Mouse (Mus musculus) CH12.LX (cell line): Measurements from ENCODE around the gene Cdc42ep1. TPM values are rescaled to one million over a fixed set of nuclear protein-coding genes. Genes with fewer than 3 reads are reported as not detected.

Experiments used
- DNase-seq: peaks from one replicate; pipeline ENCODE4 v3.0.0-alpha.2; 2013; ENCODE audit errors: extremely low read depth
- H3K27ac ChIP-seq: 2 replicates; pipeline ENCODE4 v1.5.1; 2012; ENCODE audit warnings: low read depth, mild to moderate bottlenecking, control low read depth, moderate library complexity; ENCODE audit not compliant: insufficient read depth
- H3K27me3 ChIP-seq: replicated peaks from 2 replicates; pipeline ENCODE3; 2012; ENCODE audit warnings: inconsistent platforms
- H3K36me3 ChIP-seq, 2 experiments: replicated peaks in 1 of 2; 2 replicates each; pipeline versions ENCODE3 to v1.6.1; 2012; ENCODE audit warnings: inconsistent platforms in 1 of 2, low read length in 1 of 2, mild to moderate bottlenecking in 1 of 2, mixed read lengths in 1 of 2, moderate library complexity in 1 of 2; ENCODE audit not compliant: control insufficient read depth in 1 of 2, insufficient read depth in 1 of 2
- H3K4me1 ChIP-seq, 2 experiments: 2 replicates each; pipeline ENCODE4 v1.6.1; 2012; ENCODE audit warnings: inconsistent platforms in 1 of 2, moderate library complexity in 1 of 2; ENCODE audit not compliant: insufficient read depth in 2 of 2, control insufficient read depth in 1 of 2
- H3K4me2 ChIP-seq: 2 replicates; pipeline ENCODE4 v1.6.1; 2012; ENCODE audit warnings: low read depth, mild to moderate bottlenecking, control low read depth; ENCODE audit not compliant: poor library complexity, insufficient read depth, severe bottlenecking
- H3K4me3 ChIP-seq, 3 experiments: fragments of 150-350 bp in 1 of 3; sonication (generic) in 1 of 3; replicated peaks in 1 of 3; 2 replicates each; pipeline versions ENCODE3 to v1.5.1; 2011 to 2012; ENCODE audit warnings: low read depth in 2 of 3, low read length in 2 of 3, mild to moderate bottlenecking in 2 of 3, moderate library complexity in 2 of 3, control low read depth in 1 of 3, improper control_type of control experiment in 1 of 3, inconsistent platforms in 1 of 3, mixed read lengths in 1 of 3; ENCODE audit not compliant: poor library complexity in 1 of 3
- H3K79me2 ChIP-seq: replicated peaks from 2 replicates; pipeline ENCODE4 v1.6.1; 2012; ENCODE audit warnings: mild to moderate bottlenecking, moderate library complexity; ENCODE audit not compliant: control insufficient read depth, poor library complexity, insufficient read depth, severe bottlenecking; ENCODE audit errors: extremely low read depth
- H3K9ac ChIP-seq: 2 replicates; pipeline ENCODE4 v1.6.1; 2012; ENCODE audit warnings: low read depth, mild to moderate bottlenecking, control low read depth, moderate library complexity; ENCODE audit not compliant: insufficient read depth
- H3K9me3 ChIP-seq: replicated peaks from 2 replicates; pipeline ENCODE3; 2012; ENCODE audit warnings: low read length, inconsistent platforms, mixed read lengths
- BHLHE40 ChIP-seq: IDR thresholded peaks from 2 replicates; pipeline ENCODE4 v1.6.1; 2011; ENCODE audit warnings: mild to moderate bottlenecking, low read depth, low read length, improper control_type of control experiment
- CHD1 ChIP-seq: IDR thresholded peaks from 2 replicates; pipeline ENCODE4 v1.6.1; 2012; ENCODE audit warnings: low read depth, low read length, improper control_type of control experiment, inconsistent platforms
- CTCF ChIP-seq, 2 experiments: IDR thresholded peaks in 1 of 2; conservative IDR thresholded peaks in 1 of 2; 2 replicates each; pipeline ENCODE4 v1.5.1; 2011 to 2012; ENCODE audit warnings: low read depth in 2 of 2, low read length in 2 of 2, improper control_type of control experiment in 1 of 2, inconsistent platforms in 1 of 2, mild to moderate bottlenecking in 1 of 2, moderate library complexity in 1 of 2
- ELF1 ChIP-seq: IDR thresholded peaks from 2 replicates; pipeline ENCODE4 v1.6.1; 2014; ENCODE audit warnings: low read depth, mild to moderate bottlenecking, inconsistent platforms, low read length, improper control_type of control experiment
- EP300 ChIP-seq: IDR thresholded peaks from 2 replicates; pipeline ENCODE4 v1.6.1; 2011; ENCODE audit warnings: low read length, improper control_type of control experiment
- GABPA ChIP-seq: IDR thresholded peaks from 2 replicates; pipeline ENCODE4 v1.6.1; 2012; ENCODE audit warnings: low read depth, low read length, improper control_type of control experiment, inconsistent platforms; ENCODE audit not compliant: insufficient replicate concordance
- HCFC1 ChIP-seq: IDR thresholded peaks from 2 replicates; pipeline ENCODE4 v1.6.1; 2012; ENCODE audit warnings: low read depth, mild to moderate bottlenecking, inconsistent platforms, low read length, improper control_type of control experiment
- IRF4 ChIP-seq: IDR thresholded peaks from 2 replicates; pipeline ENCODE4 v1.6.1; 2014; ENCODE audit warnings: low read depth, mild to moderate bottlenecking, inconsistent platforms, low read length, improper control_type of control experiment
- JUND ChIP-seq: conservative IDR thresholded peaks from 2 replicates; pipeline ENCODE4 v1.6.1; 2011; ENCODE audit warnings: low read depth, low read length, improper control_type of control experiment
- KAT2A ChIP-seq: IDR thresholded peaks from 2 replicates; pipeline ENCODE4 v1.6.1; 2012; ENCODE audit warnings: low read length, improper control_type of control experiment, inconsistent platforms; ENCODE audit not compliant: insufficient replicate concordance
- MAFK ChIP-seq: IDR thresholded peaks from 2 replicates; pipeline ENCODE4 v1.6.1; 2011; ENCODE audit warnings: low read length, improper control_type of control experiment; ENCODE audit not compliant: insufficient replicate concordance
- MAX ChIP-seq: IDR thresholded peaks from 2 replicates; pipeline ENCODE4 v1.6.1; 2011; ENCODE audit warnings: low read length, improper control_type of control experiment
- MAZ ChIP-seq: IDR thresholded peaks from 2 replicates; pipeline ENCODE4 v1.6.1; 2012; ENCODE audit warnings: low read depth, mild to moderate bottlenecking, inconsistent platforms, low read length, improper control_type of control experiment, moderate library complexity
- MEF2A ChIP-seq: IDR thresholded peaks from 2 replicates; pipeline ENCODE4 v1.6.1; 2014; ENCODE audit warnings: low read depth, mild to moderate bottlenecking, inconsistent platforms, low read length, improper control_type of control experiment, borderline replicate concordance
- MXI1 ChIP-seq: IDR thresholded peaks from 2 replicates; pipeline ENCODE4 v1.6.1; 2011; ENCODE audit warnings: mild to moderate bottlenecking, low read depth, low read length, improper control_type of control experiment
- NELFE ChIP-seq: IDR thresholded peaks from 2 replicates; pipeline ENCODE4 v1.6.1; 2011; ENCODE audit warnings: low read depth, low read length, improper control_type of control experiment
- PAX5 ChIP-seq: IDR thresholded peaks from 2 replicates; pipeline ENCODE4 v1.6.1; 2012; ENCODE audit warnings: low read length, inconsistent platforms, mixed read lengths
- POLR2AphosphoS2 ChIP-seq: IDR thresholded peaks from 2 replicates; pipeline ENCODE4 v1.6.1; 2011; ENCODE audit warnings: low read depth, low read length, improper control_type of control experiment
- RAD21 ChIP-seq: IDR thresholded peaks from 2 replicates; pipeline ENCODE4 v1.6.1; 2011; ENCODE audit warnings: low read depth, mild to moderate bottlenecking, low read length, improper control_type of control experiment, moderate library complexity
- SIN3A ChIP-seq: IDR thresholded peaks from 2 replicates; pipeline ENCODE4 v1.6.1; 2012; ENCODE audit warnings: low read length, improper control_type of control experiment, inconsistent platforms
- TBP ChIP-seq: conservative IDR thresholded peaks from 2 replicates; pipeline ENCODE4 v1.6.1; 2011; ENCODE audit warnings: low read depth, low read length, improper control_type of control experiment
- UBTF ChIP-seq: IDR thresholded peaks from 2 replicates; pipeline ENCODE4 v1.6.1; 2012; ENCODE audit warnings: low read depth, mild to moderate bottlenecking, inconsistent platforms, low read length, improper control_type of control experiment, moderate library complexity
- USF1 ChIP-seq: IDR thresholded peaks from 2 replicates; pipeline ENCODE4 v1.6.1; 2014; ENCODE audit warnings: low read depth, mild to moderate bottlenecking, inconsistent platforms, low read length, improper control_type of control experiment
- ZMIZ1 ChIP-seq: IDR thresholded peaks from 2 replicates; pipeline ENCODE4 v1.6.1; 2012; ENCODE audit warnings: low read depth, mild to moderate bottlenecking, inconsistent platforms, low read length, improper control_type of control experiment
- ZNF384 ChIP-seq: IDR thresholded peaks from 2 replicates; pipeline ENCODE4 v1.6.1; 2012; ENCODE audit warnings: low read depth, low read length, improper control_type of control experiment, inconsistent platforms
- dilution Hi-C: fragments of 300-500 bp; cut with MboI; formaldehyde crosslinking; loops from 2 replicates; pipeline ENCODE4 v1.14.3; 2020; ENCODE audit warnings: low sequenced_read_pairs; ENCODE audit not compliant: extremely low pct_unique_long_range_greater_than_20kb, extremely low pct_ligation_motif_present
- in situ Hi-C: fragments of 300-500 bp; cut with MboI; formaldehyde crosslinking; loops from 3 replicates; pipeline ENCODE4 v1.14.3; 2019; ENCODE audit warnings: low sequenced_read_pairs, low pct_ligation_motif_present, low pct_unique_long_range_greater_than_20kb, mixed read lengths
- polyA plus RNA-seq: library from polyadenylated mRNA; unstranded; fragments of >175 nt; gene quantifications from 2 replicates; pipeline ENCODE4 v1.2.1, GENCODE M21; 2012; ENCODE audit warnings: low read depth; ENCODE audit not compliant: insufficient read length
- total RNA-seq, 2 experiments: library from RNA; depleted of rRNA; stranded (reverse); fragments of 300-350 nt in 1 of 2; fragments of >200 nt in 1 of 2; gene quantifications; 2 replicates each; pipeline ENCODE4 v1.2.3; 2012 to 2014

The Cdc42ep1 gene
- total and polyA plus RNA-seq, 3 experiments: not detected

DNA sequence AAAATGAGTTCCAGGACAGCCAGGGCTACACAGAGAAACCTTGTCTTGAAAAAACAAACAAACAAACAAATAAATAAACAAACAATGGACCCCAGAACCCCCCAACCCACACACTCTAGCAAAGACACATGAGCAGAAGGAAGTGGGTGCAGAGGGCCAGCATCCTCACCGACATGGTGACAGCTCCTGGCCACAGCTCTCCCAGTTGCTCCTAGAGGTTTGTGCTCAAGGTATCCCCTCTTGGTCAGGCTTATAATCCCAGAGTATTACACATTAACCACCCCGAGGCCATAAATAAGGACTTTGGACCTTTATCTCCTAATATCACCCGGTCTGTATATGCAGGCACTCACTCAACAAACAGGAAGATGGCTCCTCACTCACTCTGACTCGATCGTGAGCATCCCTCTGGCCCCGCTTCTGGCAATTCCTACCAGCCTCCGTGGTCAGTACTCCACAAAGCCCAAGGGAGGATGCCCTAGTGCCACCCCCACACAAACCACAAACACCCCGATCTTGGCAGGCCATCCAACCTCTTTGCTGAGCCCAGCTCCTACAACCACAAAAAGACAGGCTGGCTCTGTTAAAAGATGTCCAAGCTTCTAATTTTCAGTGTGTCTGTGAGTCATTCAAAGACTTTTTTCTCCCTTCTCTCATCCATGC is 13.0 kb downstream of the Cdc42ep1 start, which contains the start of gene Lgals2:
TSS of gene Lgals2 (minus strand) at position 227 of the 663 bp plus-strand sequence.
- Histone ChIP-seq H3K9me3 (no peaks in the 10 kb centered on the region), H3K4me2 (no peak within 1 kb of the TSS), H3K9ac (no peak within 1 kb of the TSS), H3K27ac (no peak within 1 kb of the TSS), H3K27me3 (peaks cover 86% of the 10 kb centered on the region), H3K4me3 (no peak within 1 kb of the TSS), H3K4me1 (peaks cover 0 to 2% of the 10 kb centered on the region in 2 experiments; a peak in 2 of 4 replicates), H3K36me3 (no peaks in the 10 kb centered on the region), H3K79me2 (no peaks in the 10 kb centered on the region)
- no peak for DNase-seq
- in situ Hi-C loops (no loop called here), dilution Hi-C loops (no loop called here)
- TF ChIP-seq MAX: no peak
- TF ChIP-seq MXI1: no peak
- TF ChIP-seq ELF1: no peak
- no peak for TF ChIP-seq NELFE
- no peak for TF ChIP-seq MAZ
- TF ChIP-seq MAFK: no peak
- TF ChIP-seq JUND: no peak
- no peak for TF ChIP-seq TBP
- no peak for TF ChIP-seq HCFC1
- no peak for TF ChIP-seq POLR2AphosphoS2
- no peak for TF ChIP-seq UBTF
- TF ChIP-seq SIN3A: no peak

DNA sequence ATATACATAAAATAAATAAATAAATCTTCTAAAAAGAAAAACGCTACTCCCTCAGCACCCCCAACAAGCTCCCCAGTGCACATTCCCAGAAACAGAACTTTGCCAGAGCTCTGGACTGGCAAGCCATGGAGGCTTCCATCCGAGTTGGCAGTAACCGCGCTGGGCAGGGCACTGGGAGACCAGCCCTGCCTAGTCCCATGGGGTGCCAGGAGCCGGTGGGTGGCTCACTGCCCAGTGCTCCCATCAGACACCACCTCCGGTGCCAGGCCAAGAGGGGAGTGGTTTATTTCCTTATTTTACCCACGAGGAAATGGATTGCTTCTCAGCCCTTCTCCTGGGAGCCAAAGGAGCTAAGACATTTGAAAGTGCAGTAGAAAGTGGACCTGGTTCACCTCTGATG is 14.6 kb downstream of the Cdc42ep1 start:
- in situ Hi-C loops: no loop called here
- no peak overlapping the region for H3K27ac ChIP-seq
- no peak for DNase-seq
- no peak overlapping the region for H3K4me3 ChIP-seq
- H3K4me1 ChIP-seq: no peaks in the 10 kb centered on the region; a peak in 1 of 4 replicates
- H3K4me2 ChIP-seq: no peak overlapping the region
- peaks cover 86% of the 10 kb centered on the region for H3K27me3 ChIP-seq
- dilution Hi-C loops: no loop called here
- no peak for TF ChIP-seq ZNF384
- no peak for TF ChIP-seq MEF2A
- TF ChIP-seq RAD21: no peak
- TF ChIP-seq CHD1: no peak
- TF ChIP-seq HCFC1: no peak
- no peak for TF ChIP-seq MAX
- TF ChIP-seq MXI1: no peak
- no peak for TF ChIP-seq JUND
- no peak for TF ChIP-seq BHLHE40
- no peak for TF ChIP-seq PAX5
- TF ChIP-seq EP300: no peak
- no peak for TF ChIP-seq ZMIZ1
- no peak for TF ChIP-seq IRF4
- no peak for TF ChIP-seq CTCF (conservative IDR thresholded peaks at IDR 0.05 in 1 of 2, IDR thresholded peaks at IDR 0.05 in 1 of 2; ENCODE audit: low read depth in 2 of 2, low read length in 2 of 2)
- TF ChIP-seq ELF1: no peak
- no peak for TF ChIP-seq USF1
- no peak for TF ChIP-seq UBTF
- TF ChIP-seq KAT2A: no peak
- TF ChIP-seq GABPA: no peak
- TF ChIP-seq, all 38 proteins: peak for 0
- Histone ChIP-seq H3K9ac (no peak overlapping the region), H3K36me3 (no peaks in the 10 kb centered on the region), H3K79me2 (no peaks in the 10 kb centered on the region), H3K9me3 (no peaks in the 10 kb centered on the region)
